Mouse (Mus musculus) layer of hippocampus, adult 11-12 months (tissue): ENCODE measurements at regions not wholly inside any gene's neighbourhood (a gene's known extent, or its start where the extent isn't known, plus 50 kb on each side); places are given as distances from the start of the nearest gene placed in this dataset.
"Not testable (repeated sequence)": the region's sequence is repeated elsewhere in the genome, so short reads cannot be mapped to it uniquely, and the experiment has no call there.

Source experiments
- DNase-seq: peaks from one replicate; pipeline ENCODE4 v3.0.0; 2022; ENCODE audit warnings: low spot score

DNA sequence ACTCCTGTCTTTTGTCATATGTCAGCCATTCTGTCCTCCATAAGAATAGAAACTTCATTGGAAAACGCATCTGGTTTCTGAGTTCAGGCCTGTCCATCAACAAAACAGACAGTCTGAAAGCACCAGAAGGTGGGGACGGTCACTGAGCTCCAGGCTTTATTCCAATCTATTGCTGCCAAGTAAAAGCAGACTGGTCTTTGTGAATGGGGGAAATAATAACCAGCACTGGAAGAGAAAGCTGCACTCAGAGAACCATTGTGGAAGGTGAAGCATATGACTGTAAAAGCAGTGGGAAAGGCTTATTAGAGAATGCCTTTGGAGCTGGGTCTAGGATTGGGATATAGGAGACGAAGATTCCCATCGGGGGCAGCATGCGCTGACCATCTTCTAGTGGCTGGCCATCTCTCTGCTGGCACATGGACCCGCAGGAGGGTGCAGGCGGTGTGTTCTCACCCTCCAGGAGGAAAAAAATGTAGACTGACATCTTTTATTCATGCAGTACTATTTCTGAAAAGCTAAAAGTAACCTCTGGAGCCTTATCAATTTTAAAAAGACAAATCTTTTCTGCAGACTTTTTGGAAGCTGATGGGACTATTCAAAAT, 1638.0 kb downstream of the Car8 start:
- DNase-seq: peak; percentile 8

GRCm38 (mm10) chr4:6596321-6596720, 1642.5 kb downstream of the Car8 start:
- no peak for DNase-seq

DNA sequence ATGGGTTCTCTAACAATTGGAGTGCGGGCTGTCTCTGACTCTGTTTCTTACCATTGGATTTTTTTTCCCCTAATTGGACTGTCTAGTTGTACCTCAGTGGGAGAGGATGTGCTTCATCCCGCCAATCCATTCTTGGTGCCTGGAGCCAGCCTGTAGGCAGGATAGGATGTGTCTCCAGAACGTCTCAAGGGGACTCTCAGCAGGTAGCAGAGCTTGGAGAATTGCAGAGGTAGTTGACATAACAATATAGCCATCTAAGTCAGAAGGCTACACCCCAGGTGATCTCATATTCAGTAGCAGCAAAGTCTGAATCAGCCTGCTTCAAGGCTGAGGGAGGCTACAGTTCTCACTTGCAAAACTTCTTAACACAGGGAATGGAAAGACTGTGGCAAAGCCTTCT, 1646.0 kb downstream of the Car8 start:
- not testable (repeated sequence) for DNase-seq

- DNase-seq: peak; percentile 20
These were observed 1677.1 kb downstream of the Car8 start for GRCm38 (mm10) chr4:6561604-6562357.

DNA sequence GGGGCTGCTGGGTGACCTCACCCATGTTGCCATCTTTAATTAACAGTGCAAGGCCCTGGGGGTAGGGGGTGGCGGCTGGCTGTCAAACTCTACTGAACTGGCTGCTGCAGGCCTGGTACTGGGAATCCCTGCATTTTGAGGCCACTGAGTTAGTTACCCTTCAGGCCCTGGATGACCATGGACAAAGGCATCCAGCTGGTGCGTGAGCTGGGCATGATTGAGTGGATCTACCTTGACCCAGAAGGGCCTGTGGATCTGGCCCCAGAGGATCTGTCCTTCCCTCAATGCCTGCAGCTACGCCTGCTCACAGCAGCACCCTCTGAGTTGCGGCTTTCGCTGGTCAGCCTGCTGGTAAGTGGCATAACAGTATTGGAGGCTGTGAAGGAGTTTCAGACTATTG, 1699.2 kb downstream of the Car8 start:
- no peak for DNase-seq

DNA sequence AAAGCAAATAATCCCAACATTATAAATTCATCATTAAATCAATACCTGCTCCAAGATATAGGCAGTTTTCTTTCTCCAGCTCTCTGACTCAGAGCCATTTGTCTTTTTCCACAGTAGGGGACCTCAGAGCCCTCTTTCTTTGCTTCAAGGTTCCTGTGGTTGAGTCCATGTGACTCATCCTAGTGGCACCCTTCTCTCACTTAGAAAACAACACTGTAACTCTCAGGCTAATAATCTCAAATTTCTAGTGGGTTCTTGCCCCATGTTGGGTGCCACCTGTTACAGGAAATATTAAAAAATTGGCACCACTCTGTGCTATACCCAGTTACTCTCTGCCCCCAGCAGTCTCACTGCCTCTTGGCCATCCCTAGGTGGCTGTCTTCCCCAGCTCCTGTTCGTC, 1706.4 kb downstream of the Car8 start:
- DNase-seq: no peak

- no peak for DNase-seq
These were observed 1721.2 kb downstream of the Car8 start for GRCm38 (mm10) chr4:6517626-6518025.

DNA sequence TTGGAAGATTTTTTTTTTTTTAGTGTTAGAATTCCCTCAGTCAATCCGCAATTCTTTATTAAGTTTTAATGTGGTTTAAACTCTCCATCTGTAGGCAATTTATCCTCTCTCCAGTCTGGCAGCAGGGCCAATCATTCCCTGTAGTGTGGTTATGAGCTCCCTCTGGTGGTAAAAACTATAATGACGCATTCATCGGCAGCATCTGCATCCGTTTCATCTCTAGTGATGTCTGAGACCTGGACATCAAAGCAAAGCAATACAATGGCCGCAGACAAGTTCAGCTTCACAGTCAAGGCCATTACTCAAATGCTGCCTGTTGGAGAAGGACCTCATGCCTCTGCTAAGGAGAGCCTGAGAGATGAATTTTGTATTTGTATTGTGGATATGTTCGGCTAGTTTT, 1721.7 kb upstream of the Impad1 start:
- peak; percentile 84 for DNase-seq

- no peak for DNase-seq
These were observed 1720.5 kb upstream of the Impad1 start for GRCm38 (mm10) chr4:6513635-6514034.

DNA sequence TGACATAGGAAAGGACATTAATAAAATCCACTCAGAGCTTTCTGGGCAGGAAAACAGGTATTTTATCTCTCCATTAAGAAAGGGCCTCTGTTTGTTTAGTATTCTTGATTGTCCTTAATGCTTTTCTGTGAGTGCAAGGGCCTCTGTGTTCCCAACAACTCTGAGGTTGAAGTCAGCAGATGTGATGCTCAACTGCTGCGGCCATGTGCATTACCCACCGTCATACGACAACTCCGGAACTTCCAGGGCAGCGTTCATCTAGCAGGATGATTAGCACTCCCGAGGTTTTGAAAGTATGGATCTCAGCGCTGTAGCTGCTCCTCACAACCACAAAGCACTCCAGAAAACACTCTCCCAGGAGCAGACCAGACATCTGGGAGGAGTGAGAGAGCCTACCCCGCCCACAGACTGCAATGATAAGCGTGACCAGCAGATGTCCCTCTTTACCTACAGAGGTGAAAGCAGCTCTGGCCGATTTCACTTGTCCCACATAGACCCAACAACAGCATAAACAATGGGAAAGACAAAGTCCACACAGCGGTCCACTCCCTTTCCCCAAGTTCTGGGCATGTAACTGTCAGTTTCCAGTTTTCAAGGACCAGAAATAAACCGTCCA, 1719.7 kb upstream of the Impad1 start:
- peak; percentile 89 for DNase-seq

- no peak for DNase-seq
These were observed 1714.9 kb upstream of the Impad1 start for GRCm38 (mm10) chr4:6508091-6508490.
